Mouse (Mus musculus) urinary bladder, postnatal 10 days (tissue): ENCODE results near the gene Nt5c2.
"Not testable (repeated sequence)": the region's sequence is repeated elsewhere in the genome, so short reads cannot be mapped to it uniquely, and the experiment has no call there.

Source experiments
- DNase-seq: peaks from one replicate; pipeline ENCODE4 v3.0.0; 2022; ENCODE audit warnings: low spot score

Gene Nt5c2

GRCm38 (mm10) chr19:46988231-46989087, 26.5 kb downstream of the Nt5c2 start:
- DNase-seq: no peak

DNA sequence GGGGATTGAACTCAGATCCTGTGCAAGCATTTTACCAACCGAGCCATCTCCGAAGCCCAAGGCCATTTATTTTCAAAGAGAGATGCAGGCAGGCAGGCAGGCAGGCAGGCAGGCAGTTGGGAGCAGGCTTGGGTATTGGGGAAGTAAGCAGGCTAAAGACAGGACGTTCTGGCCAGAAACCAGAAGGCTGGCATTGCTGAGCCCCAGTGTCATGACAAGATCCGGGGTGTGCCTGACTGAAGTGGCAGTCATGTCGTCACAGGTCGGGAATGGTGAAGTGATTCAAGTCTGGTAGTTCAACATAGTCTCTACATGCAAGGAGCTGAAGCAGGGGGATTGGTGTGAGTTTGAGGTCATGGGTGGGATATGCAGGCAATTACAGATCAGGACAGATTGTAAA, 27.3 kb downstream of the Nt5c2 start:
- no peak for DNase-seq

DNA sequence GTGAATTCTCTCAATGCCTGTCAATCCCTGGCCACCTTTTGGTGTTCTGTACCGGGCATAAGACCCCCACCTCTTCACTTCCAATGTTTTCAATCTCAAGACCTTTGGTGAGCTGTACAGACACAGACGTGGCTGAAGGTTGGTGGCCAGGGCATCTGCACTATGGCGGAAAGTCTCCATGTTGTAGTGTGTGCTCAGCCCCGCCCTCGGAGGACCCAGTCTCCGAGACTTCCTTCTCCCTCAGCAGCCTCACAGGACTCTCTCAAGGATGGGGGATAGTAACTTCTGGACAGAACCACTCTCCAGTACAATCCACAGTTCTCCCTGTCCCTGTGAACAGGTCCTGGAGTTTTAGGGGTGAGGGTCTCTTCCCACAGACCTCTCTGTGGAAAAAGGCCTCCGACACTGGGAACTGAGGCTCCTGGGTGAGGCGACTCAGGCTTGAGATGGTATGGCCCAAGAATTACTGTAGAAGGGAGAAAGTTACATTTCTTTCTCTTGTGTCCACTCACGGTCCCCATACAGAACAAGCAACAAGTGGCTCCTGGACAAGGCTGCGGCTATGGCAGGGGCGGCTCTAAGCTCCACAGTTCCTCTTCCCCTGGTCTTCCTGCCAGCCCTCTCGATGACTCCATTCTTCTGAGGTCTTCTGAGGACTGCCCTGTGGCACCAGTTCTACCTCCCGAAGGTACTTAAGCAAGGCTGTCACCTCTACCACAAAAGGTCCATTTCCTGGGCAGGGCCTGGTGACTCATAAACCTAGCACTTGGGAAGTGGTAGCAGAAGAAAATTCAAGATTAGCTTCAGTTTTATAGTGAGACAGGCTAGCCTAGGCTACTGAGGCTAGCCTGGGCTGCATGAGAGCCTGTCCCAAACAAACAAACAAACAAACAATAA, 30.0 kb downstream of the Nt5c2 start:
- no peak for DNase-seq

- DNase-seq: no peak
Observed at GRCm38 (mm10) chr19:46983966-46984380, 31.0 kb downstream of the Nt5c2 start.

DNA sequence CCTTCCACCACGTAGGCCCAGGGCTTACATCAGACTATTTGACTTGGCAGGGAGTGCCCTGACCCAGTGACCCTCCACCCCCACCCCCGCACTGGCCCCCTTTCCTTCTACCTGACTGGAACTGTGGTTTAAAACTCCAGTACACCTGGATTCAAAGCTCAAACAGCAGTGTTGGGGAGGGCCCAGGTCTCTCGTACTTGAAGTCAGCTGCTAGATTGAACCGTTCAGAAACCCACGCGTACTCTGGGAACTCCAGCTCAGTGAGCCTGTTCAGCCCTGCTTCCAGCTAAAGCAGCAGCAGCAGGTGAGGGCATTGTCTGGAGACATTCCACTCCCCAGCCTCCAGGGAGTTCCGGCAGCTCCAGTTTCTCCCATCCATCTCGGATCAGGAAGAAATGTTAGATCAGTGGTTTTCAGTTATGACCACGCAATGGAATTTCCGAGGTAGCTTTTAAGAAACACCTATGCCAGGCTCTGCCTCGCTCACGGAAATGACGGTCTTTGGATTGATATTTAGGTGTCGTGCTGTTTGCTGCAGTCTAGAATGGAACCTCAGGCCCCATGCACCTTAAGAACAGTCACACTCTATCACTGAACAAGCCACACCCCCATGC, 31.5 kb downstream of the Nt5c2 start:
- DNase-seq: no peak

DNA sequence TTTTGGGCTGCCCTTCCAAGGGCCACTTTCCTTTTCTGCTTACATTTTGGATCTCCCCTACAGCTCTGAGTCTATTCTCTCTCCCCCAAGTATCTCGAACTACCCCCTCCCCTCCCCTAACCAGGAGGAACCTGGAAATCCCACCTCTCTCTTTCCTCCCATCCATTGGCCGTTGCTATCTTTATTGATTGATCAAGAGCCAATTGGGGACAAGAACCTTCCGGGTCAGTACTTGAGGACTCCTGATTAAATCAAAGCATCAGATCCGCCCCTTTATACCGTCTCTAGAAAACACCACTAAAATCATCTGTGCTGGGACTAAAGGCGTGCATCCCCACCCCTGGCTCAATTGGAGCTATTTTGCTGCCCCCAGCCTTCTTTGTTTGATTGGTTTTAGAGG, 33.5 kb downstream of the Nt5c2 start:
- no peak for DNase-seq

GRCm38 (mm10) chr19:46979781-46980105, 35.2 kb downstream of the Nt5c2 start:
- DNase-seq: no peak

GRCm38 (mm10) chr19:46978920-46979780, 35.8 kb downstream of the Nt5c2 start:
- DNase-seq: no peak

- not testable (repeated sequence) for DNase-seq
Observed at GRCm38 (mm10) chr19:46978069-46978468, 36.9 kb downstream of the Nt5c2 start.

GRCm38 (mm10) chr19:46977460-46977859, 37.5 kb downstream of the Nt5c2 start:
- DNase-seq: no peak

DNA sequence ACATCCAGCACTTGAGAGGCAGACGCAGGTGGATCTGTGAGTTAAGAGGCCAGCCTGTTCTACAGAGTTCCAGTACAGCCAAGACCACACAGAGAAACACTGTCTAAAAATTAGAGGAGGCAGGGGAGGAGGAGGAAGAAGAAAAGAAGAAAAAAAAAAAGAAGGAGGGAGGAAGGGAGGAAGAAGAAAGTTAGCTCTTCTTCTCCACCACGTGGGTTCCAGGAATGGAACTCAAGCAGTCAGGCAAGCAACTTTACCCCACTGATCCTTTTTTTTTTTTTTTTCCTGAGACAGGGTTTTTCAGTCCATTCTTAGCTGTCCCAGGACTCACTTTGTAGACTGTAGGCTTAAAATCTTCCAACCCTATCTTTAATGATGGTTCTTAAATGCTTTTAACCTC, 38.2 kb downstream of the Nt5c2 start:
- DNase-seq: no peak

- no peak for DNase-seq
Observed at GRCm38 (mm10) chr19:46975997-46976396, 39.0 kb downstream of the Nt5c2 start.

GRCm38 (mm10) chr19:46975565-46975964, 39.4 kb downstream of the Nt5c2 start:
- no peak for DNase-seq

DNA sequence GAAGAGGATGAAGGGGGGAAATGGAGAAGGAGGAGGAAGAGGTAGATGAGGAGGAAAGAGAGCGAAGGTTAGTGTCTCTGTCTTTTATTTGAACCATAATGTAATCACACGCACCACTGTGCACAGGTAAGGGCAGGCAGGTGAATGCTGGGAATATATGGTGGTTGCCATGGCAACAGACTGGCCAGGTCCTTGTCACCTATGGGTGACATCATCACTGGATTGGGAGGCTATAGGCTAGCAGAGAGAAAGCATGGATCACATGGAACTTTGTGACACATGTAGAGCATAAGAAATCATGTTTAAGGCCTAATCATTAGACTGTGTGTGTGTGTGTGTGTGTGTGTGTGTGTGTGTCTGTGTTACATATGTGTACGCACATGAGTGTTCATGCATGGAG, 42.8 kb downstream of the Nt5c2 start:
- DNase-seq: no peak

DNA sequence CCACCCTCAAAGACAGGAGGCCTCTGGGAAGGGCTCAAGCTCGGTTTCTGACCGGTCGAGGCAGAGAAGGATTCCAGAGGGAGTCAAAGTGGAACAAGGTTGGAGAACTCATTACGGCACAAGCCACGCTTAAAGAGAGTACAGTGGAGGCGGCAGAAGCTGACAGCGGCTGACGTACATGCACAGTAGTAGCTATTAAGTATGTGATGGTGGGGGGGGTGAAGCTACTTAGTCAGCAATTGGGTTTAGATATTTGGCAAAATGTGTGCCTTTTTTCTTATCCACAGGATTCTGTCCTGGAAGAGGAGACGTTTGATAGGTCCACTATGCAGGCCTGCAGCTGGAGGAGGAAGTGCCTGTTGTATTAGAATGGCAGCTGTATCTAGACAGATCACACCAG, 43.2 kb downstream of the Nt5c2 start:
- DNase-seq: no peak

GRCm38 (mm10) chr19:46971051-46971689, 43.8 kb downstream of the Nt5c2 start:
- no peak for DNase-seq

GRCm38 (mm10) chr19:46970121-46970729, 44.7 kb downstream of the Nt5c2 start:
- DNase-seq: no peak

DNA sequence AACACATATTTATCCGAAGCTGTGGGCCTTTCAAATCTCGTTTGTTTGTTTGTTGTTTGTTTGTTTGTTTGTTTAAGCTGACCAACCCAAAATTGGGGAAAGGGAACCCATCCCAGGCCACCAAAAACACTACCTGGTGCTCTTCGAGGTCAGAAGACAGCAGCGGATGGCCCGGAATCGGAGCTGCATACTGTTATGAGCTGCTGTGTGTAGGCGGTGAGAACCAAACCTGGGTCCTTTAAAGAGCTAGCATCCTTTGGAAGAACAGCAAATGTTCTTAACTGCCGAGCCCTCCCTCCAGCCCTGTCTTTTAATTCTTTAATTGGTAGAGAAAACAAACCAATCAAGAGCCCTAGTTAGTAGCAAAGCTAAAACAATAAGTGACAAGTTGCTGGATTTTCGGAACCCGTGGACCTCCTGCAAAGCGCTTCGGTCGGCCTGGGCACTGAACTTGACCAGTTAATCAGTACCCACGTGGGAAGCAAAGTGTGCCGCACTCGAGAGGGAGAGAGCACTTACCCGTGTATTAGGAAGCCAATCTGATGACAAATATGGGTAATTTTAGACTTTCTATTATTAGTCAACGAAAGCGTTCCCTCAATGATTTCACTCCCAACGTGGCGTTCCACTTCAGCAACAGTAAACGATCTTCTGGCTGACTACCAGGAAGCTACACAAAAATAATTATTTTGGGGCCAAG, 45.5 kb downstream of the Nt5c2 start:
- no peak for DNase-seq

DNA sequence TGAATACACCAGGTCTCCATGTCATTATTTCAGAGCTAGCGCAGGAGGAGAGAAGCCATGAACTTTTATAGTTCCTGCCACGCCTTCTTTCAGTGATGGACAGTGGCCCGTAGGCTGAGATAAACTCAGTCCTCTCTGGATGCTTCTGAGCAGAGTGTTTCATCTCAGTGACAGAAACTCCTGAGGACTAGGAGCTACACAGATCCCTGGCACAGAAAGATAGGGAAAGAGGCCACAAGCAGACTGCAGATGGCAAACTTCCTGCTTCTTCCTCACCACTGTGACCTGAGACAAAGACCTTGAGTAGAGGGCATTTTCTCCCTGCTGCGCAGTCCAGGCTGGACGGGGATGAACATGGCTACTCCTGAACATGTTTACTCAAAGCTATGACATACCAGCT, 46.1 kb downstream of the Nt5c2 start:
- no peak for DNase-seq

DNA sequence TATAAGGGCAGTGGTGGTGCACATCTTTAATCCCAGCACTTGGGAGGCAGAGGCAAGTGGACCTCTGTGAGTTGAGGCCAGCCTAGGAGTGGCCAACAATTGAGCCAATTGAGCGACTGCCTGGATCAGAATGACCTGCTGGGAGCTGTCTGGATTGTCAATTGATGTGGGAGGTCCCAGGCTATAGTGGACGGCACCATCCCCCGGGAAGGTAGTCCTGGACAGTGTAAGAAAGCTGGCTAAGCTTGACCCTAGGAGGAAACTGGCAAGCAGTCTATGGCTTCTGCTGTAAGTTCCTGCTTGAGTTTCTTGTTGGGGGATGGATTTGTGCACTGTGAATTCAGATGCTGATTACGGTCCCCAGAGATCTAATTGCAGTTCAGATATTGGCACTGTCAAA, 47.1 kb downstream of the Nt5c2 start:
- DNase-seq: no peak
